Mouse (Mus musculus) testis, adult 2 months (tissue): ENCODE results near the gene 2610001J05Rik.

ENCODE experiments used
- CTCF ChIP-seq: fragments of 200-500 bp; IDR thresholded peaks from 2 replicates; pipeline ENCODE4 v1.5.1; 2012; ENCODE audit warnings: low read depth, mild to moderate bottlenecking, inconsistent platforms, low read length, moderate library complexity; ENCODE audit not compliant: control insufficient read depth, insufficient read depth, insufficient replicate concordance
- POLR2A ChIP-seq: fragments of 200-500 bp; IDR thresholded peaks from 2 replicates; pipeline ENCODE4 v1.6.1; 2012; ENCODE audit warnings: low read depth, mild to moderate bottlenecking, inconsistent platforms, low read length, moderate library complexity; ENCODE audit not compliant: control insufficient read depth

DNA sequence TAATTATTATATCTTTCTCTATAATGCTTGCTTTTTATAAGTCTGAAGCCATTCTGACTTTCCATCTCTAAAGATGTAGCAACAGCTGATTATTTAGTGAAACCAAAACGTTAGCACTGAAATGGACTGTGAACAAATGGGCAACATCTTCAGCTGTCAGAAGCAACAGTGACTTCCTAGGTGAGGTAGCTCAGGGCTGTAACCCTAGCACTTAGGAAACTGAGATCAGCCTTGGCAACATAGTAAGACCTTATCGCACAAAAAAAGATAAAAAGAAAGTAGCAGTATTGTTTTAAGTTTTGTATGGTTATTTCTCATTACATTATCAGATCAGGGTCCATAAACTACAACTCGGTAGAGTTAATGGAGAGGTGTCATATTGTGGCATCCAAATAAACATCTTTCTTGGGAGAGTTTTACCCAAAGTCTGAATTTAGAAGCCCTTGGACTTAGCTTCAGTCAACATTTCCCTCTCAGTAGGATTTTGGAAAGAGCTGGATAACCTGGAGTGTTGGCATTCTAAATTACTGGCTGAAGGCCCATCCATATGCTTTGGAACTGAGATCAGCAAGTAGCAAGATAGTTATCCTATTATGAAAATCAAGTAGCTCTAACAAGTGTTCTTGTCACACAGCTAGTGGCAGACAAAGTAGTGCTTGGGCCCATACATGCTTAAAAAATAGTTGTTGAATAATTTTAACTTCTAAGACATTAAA is 13.7 kb upstream of the 2610001J05Rik start:
- TF ChIP-seq CTCF = no peak
- no peak for TF ChIP-seq POLR2A
